Mouse (Mus musculus) C2C12 (cell line): ENCODE results near the gene En2. TPM values are rescaled to one million over a fixed set of nuclear protein-coding genes. Genes with fewer than 3 reads are reported as not detected.

ENCODE experiments used
- H3K27me3 ChIP-seq: one replicate; pipeline ENCODE4 v1.6.1; 2011; ENCODE audit not compliant: control insufficient read depth, insufficient read depth, insufficient read length
- H3K36me3 ChIP-seq: one replicate; pipeline ENCODE4 v1.6.1; 2011; ENCODE audit not compliant: control insufficient read depth, insufficient read depth
- H3K4me3 ChIP-seq: one replicate; pipeline ENCODE4 v1.5.1; 2011; ENCODE audit warnings: mild to moderate bottlenecking, control low read depth; ENCODE audit not compliant: poor library complexity, insufficient read depth, severe bottlenecking
- H3K79me2 ChIP-seq: one replicate; pipeline ENCODE4 v1.6.1; 2011; ENCODE audit not compliant: control insufficient read depth, insufficient read depth
- H3K79me3 ChIP-seq: one replicate; pipeline ENCODE4 v1.6.1; 2011; ENCODE audit warnings: low read depth, control low read depth
- H3ac ChIP-seq: one replicate; pipeline ENCODE3; 2011; ENCODE audit warnings: low read depth; ENCODE audit not compliant: control insufficient read depth, insufficient read length
- CEBPB ChIP-seq: IDR thresholded peaks from one replicate; pipeline ENCODE4 v1.6.1; 2011; ENCODE audit warnings: low read depth, mild to moderate bottlenecking, control low read depth, moderate library complexity
- CTCF ChIP-seq: IDR thresholded peaks from one replicate; pipeline ENCODE4 v1.5.1; 2011; ENCODE audit not compliant: control insufficient read depth, insufficient read depth, insufficient read length
- FOSL1 ChIP-seq: IDR thresholded peaks from one replicate; pipeline ENCODE4 v1.8.0; 2011; ENCODE audit warnings: mild to moderate bottlenecking, low read length; ENCODE audit not compliant: poor library complexity, insufficient read depth, severe bottlenecking
- MAX ChIP-seq: IDR thresholded peaks from one replicate; pipeline ENCODE4 v1.6.1; 2011; ENCODE audit warnings: mild to moderate bottlenecking, control low read depth
- MYOD1 ChIP-seq: IDR thresholded peaks from one replicate; pipeline ENCODE4 v1.6.1; 2011; ENCODE audit warnings: low read depth; ENCODE audit not compliant: control insufficient read depth, insufficient read length
- MYOG ChIP-seq: IDR thresholded peaks from one replicate; pipeline ENCODE4 v1.6.1; 2011; ENCODE audit not compliant: control insufficient read depth, insufficient read length; ENCODE audit errors: extremely low read depth
- USF1 ChIP-seq: IDR thresholded peaks from one replicate; pipeline ENCODE4 v1.6.1; 2011; ENCODE audit warnings: low read depth, mild to moderate bottlenecking, control low read depth, moderate library complexity
- polyA plus RNA-seq: library from polyadenylated mRNA; unstranded; fragments of >200 nt; fragmentation: generic; extraction: Trizol; gene quantifications from one replicate; pipeline ENCODE4 v1.2.1, GENCODE M21; 2012; ENCODE audit warnings: missing spikeins

Gene En2
- polyA plus RNA-seq, 1 experiment = not detected

GRCm38 (mm10) chr5:28203086-28203485 lies 37.6 kb downstream of the En2 start:
- no peak overlapping the region for H3K4me3 ChIP-seq
- no peak overlapping the region for H3ac ChIP-seq
- no peaks in the 10 kb centered on the region for H3K36me3 ChIP-seq
- TF ChIP-seq MYOG (no peak), CEBPB (no peak), CTCF (no peak), MAX (no peak), FOSL1 (no peak), USF1 (no peak), MYOD1 (no peak)
- H3K79me3 ChIP-seq = no peaks in the 10 kb centered on the region
- no peaks in the 10 kb centered on the region for H3K79me2 ChIP-seq
- peaks cover 34% of the 10 kb centered on the region for H3K27me3 ChIP-seq

GRCm38 (mm10) chr5:28204678-28205077 lies 39.2 kb downstream of the En2 start:
- H3K79me3 ChIP-seq = no peaks in the 10 kb centered on the region
- no peak overlapping the region for H3K4me3 ChIP-seq
- TF ChIP-seq FOSL1 = no peak
- TF ChIP-seq MYOD1 = no peak
- TF ChIP-seq MAX = no peak
- TF ChIP-seq CTCF = no peak
- no peak for TF ChIP-seq MYOG
- no peak for TF ChIP-seq USF1
- no peak for TF ChIP-seq CEBPB
- H3K36me3 ChIP-seq = no peaks in the 10 kb centered on the region
- no peak overlapping the region for H3ac ChIP-seq
- no peaks in the 10 kb centered on the region for H3K79me2 ChIP-seq
- H3K27me3 ChIP-seq = peaks cover 47% of the 10 kb centered on the region

- H3K79me3 ChIP-seq = no peaks in the 10 kb centered on the region
Measured at GRCm38 (mm10) chr5:28206448-28206847, 41.0 kb downstream of the En2 start.

GRCm38 (mm10) chr5:28207043-28207442 lies 41.5 kb downstream of the En2 start:
- H3K27me3 ChIP-seq = peaks cover 56% of the 10 kb centered on the region
- no peak for TF ChIP-seq MYOG
- TF ChIP-seq MYOD1 = no peak
- no peak for TF ChIP-seq MAX
- no peak overlapping the region for H3K4me3 ChIP-seq
- H3K79me3 ChIP-seq = no peaks in the 10 kb centered on the region
- no peaks in the 10 kb centered on the region for H3K36me3 ChIP-seq
- H3K79me2 ChIP-seq = no peaks in the 10 kb centered on the region
- no peak overlapping the region for H3ac ChIP-seq

More at GRCm38 (mm10) chr5:28206448-28206847, 41.0 kb downstream of the En2 start:
- Histone ChIP-seq H3ac (no peak overlapping the region), H3K27me3 (peaks cover 53% of the 10 kb centered on the region), H3K4me3 (no peak overlapping the region), H3K79me2 (no peaks in the 10 kb centered on the region), H3K36me3 (no peaks in the 10 kb centered on the region)
- TF ChIP-seq MYOD1 (no peak), CEBPB (no peak)

- no peak overlapping the region for H3K4me3 ChIP-seq
- no peaks in the 10 kb centered on the region for H3K79me2 ChIP-seq
- H3K36me3 ChIP-seq = no peaks in the 10 kb centered on the region
- TF ChIP-seq USF1 = no peak
- TF ChIP-seq MYOG = no peak
- no peak for TF ChIP-seq CEBPB
- TF ChIP-seq FOSL1 = no peak
- no peak for TF ChIP-seq CTCF
- no peak for TF ChIP-seq MAX
- TF ChIP-seq MYOD1 = no peak
- no peaks in the 10 kb centered on the region for H3K79me3 ChIP-seq
- H3ac ChIP-seq = no peak overlapping the region
- peaks cover 50% of the 10 kb centered on the region for H3K27me3 ChIP-seq
Measured at GRCm38 (mm10) chr5:28208726-28209520, 43.4 kb downstream of the En2 start.

GRCm38 (mm10) chr5:28209549-28210431 lies 44.3 kb downstream of the En2 start:
- H3K4me3 ChIP-seq = no peak overlapping the region
- no peaks in the 10 kb centered on the region for H3K79me2 ChIP-seq
- TF ChIP-seq MYOG (no peak), FOSL1 (no peak), CTCF (no peak), MAX (no peak), USF1 (no peak), MYOD1 (no peak), CEBPB (no peak)

More at GRCm38 (mm10) chr5:28209549-28210431, 44.3 kb downstream of the En2 start:
- Histone ChIP-seq H3K79me3 (no peaks in the 10 kb centered on the region), H3ac (no peak overlapping the region), H3K27me3 (peaks cover 48% of the 10 kb centered on the region), H3K36me3 (no peaks in the 10 kb centered on the region)
